Mouse (Mus musculus): ENCODE measurements around the gene Fkbp9.

Fkbp9 gene

DNA sequence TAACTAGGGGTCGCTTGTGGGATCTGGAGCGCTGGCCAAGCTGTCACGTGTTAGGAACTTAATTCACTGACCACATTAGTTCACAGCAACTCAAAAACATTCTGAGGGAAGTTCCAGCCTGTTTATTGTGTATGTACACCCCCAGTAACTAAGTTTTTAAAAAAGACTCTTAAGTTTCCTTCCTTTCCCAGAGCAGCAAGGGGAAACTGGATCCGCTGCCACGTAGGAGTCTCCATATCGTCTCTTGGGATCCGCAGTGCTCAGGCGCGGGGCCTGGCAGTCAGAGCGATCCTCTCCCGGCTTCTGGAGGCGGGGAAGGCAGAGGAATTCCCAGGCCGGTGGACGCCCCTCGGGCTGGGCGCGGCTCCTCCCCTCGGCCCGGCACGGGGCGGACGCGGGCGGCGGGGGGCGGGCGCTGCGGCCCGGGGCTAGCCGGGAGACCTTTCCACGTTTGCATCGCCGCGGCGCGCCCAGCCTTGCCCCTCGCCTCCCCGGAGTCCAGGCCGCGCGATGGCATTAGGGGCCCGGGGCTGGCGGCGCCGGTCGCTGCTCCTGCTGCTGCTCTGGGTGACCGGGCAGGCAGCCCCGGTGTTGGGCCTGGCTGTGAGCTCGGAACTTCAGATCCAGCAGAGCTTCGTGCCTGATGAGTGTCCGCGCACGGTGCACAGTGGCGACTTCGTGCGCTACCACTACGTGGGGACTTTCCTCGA lies at the start of gene Fkbp9:
TSS of gene Fkbp9 (plus strand) at position 363 of the 710 bp plus-strand sequence.
- peak; percentile 1 to 13 for DNase-seq

DNA sequence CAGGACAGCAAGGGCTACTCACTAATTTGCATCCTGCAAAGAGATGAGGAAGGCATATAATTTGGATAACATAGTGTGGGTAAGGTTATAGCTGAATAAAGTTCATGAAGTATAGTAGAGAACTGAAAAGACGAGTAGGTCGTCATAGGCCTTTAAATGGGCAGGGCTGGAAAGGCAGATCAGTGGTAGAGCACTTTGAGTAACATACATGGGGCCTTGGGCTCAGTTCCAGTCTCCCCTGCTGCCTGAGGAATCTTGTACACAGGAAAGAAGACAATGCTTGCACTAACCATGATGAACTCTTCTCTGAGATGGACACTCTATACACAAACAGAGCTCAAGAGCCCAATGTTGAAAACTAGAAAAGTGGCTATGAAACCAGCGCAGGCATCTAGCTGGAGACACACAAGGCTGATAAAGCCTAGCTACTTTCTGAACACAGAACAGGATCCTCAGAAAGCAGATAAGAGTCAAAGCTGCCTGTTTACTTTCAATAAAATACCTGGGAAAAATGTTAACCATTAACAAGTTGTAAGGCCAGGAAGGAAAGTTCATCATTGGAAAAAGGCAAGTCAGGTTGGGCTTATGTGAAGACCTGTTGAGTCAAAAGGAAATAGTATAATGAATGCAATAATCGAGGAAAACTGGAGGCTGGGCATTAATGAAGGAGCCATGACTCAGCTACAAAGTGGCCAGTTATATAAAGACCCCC lies 48.1 kb upstream of the Fkbp9 start:
- DNase-seq, result no peak

DNA sequence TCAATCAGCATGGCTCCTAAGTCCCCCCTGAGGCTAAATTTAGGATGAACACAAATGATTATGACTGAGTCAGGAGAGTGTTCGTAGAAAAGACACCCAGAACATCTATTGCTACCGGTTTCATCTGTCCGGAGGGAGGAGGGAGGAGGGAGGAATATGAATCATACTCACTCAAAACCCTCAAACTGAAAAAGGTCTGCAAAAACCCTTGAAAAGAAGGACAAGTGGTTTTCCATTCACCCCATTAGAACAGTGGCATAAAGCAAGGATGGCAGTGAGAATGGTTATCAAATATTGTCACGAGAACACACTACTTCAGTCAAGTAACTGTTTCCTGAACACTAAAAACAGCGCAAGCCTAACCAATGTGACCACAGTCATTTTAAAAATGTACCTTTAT lies 46.8 kb upstream of the Fkbp9 start:
- DNase-seq, result no peak

DNA sequence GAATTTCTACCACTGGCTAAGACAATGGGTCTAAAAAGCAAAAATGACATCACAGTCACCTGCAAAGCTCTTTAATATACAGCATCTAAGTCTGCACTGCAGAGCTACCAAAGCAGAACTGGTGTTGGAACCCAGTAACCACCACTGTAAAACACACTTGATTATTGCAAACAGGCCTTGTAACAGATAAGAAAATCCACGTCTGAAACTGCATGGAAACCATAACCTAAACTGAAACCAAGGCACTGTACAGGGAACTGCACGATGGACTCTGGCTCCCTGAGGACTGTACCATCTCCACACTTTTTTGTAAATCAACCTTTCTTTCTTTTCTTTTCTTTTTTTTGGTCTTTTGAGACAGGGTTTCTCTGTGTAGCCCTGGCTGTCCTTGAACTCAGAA lies 44.2 kb upstream of the Fkbp9 start:
- no peak for DNase-seq

DNA sequence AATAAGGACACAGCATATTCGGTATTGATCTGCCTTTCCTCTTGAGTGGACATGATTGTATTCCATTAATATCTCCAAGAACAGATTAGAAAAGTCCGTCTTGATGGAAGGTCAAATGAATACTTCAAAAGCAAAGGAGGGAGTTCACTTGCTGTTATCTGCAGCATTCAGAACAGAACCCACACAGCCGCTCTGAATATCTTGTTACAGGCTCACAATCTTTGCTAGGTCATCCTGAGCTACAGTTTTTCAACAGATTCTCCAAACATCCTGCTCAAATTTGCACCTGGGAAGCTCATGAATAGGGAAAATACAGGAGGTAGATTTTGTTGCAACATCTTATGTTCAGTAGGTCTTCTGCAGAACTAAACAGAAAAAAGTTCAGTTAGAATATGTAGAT lies 42.5 kb upstream of the Fkbp9 start:
- no peak for DNase-seq

DNA sequence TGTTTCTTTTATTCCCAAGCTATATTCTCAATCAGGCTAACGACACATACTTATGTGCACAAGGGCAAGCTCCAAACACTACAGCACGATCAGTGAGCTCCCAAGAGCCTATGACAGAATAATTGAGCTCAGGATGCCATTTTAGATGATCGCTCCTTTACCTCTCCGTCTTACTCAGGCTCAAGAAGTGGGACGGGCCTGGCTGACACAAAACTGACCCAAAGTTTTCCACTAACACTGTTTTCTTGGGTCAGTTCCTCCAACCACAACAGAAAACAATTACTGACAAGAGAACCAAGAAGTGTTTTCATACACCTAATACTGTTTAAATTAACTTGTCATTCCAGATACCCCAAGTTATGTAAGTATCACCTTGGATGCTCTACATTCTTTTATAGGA lies 37.0 kb upstream of the Fkbp9 start:
- DNase-seq, result no peak

DNA sequence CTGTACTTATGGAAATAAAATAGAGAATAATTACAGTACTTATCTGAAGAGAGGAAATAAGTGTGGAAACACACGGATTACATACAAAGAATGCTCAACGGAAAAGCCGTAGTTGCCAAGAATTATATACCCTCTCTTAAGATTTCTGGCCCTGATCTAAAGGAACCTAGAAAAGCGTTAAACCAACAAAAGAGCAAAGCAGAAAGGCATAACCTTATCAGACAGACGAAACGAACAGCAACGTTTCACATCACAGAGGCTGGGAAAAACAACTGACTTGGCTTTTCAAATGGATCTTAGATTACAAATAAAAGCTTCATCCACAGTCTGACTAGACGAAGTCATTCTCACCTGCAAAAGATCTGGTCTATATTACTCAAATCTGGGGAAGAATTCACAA lies 35.6 kb upstream of the Fkbp9 start:
- DNase-seq, result no peak

DNA sequence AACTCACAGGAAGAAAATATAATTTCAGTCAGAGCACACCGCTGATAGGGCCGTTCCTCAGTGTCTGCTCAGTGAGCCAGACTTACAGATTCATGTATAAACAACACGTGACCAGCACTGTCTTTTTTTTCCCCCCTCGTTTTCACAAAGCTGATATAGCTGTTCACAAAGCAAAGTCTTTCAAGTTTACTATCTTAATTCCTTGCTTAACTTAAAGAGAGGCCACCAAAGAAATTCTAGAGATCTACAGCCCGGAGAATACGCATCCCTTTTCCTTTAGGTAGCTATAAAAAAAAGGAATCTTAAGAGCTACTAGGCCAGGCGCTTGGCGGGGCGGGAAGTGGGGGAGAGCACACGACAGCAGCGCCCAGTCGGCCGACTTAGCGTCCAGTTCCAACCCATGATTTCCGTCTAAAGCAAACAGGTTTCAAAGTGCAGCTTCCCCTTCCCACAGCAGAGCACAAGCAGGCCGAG lies 35.2 kb upstream of the Fkbp9 start:
- peak; percentile 61 to 63 for DNase-seq

DNA sequence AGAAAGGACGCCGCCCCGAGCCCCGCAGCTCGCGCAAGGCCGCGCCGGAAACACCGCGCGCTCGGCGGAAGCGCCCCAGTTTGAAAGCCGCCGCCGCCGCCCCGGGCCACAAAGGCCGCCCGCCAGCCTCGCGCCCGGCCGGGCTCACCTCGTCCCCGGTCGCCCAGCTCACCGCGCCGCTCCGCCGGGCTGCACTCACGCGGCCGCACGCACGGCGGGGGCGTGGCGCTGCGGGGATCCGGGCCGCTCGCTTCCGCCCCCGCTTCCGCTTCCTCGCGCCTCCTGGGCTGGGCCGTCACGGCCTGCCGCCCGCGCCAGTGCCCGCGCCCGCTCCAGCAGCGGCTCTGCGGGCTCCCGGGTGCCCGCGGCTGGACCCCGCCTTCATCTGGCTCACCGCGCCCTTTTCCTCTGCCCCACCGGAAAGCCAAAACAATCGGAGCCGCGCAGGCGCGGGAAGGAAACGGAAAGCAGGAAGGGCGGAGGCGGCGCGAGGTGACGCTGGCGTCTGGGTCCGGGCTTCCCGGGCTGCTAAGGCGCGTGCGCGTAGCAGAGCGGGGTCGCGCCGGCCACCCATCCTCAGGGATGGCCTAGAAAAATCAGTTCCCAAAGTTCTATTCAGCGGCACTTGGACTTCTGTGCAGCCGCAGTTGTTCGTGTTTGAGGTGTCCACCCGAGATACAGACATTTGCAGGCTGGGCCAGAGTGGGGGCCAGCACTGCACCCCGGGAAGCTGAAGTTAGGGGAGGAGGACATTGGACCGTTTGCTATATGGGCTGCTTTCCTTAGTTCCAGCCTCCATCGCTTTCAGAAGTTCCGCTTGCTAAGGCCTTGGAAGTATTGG lies 34.3 kb upstream of the Fkbp9 start, which contains the start of gene Kbtbd2:
TSS of gene Kbtbd2 (minus strand) at position 503 of the 841 bp plus-strand sequence.
- peak; percentile 91 for DNase-seq

DNA sequence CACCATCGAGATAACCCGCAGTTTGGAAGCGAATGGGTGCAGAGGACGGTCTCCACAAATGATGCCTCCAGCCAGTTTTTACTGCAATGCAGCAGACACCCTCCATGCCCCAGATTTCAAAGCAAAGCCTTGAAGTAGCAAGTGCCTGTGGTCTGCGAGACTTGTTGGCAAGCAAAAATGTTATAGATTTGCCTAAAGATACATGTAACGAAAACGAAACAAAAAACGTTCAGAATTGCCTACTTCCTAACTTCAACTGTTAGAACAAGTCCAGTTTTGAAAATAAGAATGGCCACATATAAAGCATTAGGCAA lies 33.8 kb upstream of the Fkbp9 start:
- DNase-seq, result peak in 1 of 2 experiments; percentile 56

DNA sequence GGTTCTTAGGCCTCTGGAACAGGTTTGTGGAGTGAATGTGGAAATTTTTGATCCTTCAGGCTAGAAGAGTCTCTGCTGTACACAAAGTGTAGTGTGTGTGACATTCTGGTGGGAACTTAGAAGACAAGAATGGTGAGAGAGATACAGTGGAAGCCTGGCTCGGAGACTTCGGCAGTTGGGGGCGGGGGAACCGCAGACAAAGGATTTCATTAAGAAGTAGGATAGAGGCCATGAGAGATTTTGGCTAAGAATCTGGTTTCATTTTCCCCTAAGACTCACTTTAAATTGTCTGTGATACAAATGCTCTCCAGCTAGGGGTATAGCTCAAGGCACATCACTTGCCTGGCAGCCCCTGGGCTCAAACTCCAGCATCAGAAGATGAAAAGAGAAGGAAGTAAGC lies 26.8 kb upstream of the Fkbp9 start:
- no peak for DNase-seq

DNA sequence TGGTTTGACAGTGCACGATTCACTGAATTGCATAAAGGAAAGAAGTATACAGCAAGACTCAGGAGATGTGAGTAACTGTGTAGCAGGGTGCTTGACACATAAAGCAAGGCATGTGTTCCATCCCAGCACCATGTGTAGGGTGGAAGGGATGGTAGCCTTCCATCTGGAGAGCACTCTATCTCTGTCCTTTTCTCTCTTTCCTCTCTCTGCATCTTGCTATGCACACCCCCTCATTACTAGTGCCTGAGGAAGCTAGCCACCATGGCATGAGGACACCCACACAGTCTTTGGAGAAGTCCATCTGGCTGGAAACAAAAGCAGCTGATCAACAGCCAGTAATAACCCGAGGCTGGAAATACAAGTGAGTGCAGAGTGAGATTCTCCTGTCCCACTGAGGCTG lies 25.7 kb upstream of the Fkbp9 start:
- DNase-seq, result no peak

DNA sequence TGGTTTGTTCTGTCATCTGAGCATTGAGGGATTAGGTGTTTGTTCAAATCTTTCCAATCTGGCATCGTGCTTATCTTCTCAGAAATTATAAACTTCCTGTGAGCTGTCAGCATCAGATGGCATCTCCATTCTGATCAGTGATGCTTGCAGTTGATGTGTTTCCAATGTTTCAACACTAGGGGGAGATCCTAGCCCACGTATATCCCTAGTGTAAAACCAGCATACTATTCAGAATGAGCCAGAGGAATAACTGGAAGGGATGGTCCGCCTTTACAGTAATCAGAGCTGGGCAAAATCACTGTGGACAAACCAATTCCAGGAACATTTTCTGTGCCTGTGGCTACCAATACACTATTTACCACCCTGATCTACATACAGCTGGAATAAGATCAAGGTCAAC lies 23.2 kb upstream of the Fkbp9 start:
- DNase-seq, result peak; percentile 61 to 70

DNA sequence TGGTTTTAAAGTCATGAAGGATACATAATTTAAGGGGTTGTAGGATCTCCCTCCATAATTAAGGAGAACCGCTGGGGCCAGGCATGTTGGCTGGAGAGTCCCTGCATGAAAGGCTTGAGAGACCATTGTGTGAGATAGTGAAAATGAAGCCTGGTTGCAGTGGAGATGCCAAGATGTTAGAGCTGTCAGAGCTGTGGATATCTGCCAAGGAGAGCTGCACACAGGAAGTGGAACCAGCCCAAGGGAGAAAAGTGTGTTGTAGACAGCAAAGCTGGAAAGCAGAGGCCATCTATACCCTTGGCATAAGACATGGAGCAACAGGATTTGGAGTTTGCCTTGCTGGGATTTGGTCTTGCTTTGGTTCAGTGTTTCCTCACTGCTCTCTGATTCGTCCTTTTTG lies 18.5 kb upstream of the Fkbp9 start:
- no peak for DNase-seq

DNA sequence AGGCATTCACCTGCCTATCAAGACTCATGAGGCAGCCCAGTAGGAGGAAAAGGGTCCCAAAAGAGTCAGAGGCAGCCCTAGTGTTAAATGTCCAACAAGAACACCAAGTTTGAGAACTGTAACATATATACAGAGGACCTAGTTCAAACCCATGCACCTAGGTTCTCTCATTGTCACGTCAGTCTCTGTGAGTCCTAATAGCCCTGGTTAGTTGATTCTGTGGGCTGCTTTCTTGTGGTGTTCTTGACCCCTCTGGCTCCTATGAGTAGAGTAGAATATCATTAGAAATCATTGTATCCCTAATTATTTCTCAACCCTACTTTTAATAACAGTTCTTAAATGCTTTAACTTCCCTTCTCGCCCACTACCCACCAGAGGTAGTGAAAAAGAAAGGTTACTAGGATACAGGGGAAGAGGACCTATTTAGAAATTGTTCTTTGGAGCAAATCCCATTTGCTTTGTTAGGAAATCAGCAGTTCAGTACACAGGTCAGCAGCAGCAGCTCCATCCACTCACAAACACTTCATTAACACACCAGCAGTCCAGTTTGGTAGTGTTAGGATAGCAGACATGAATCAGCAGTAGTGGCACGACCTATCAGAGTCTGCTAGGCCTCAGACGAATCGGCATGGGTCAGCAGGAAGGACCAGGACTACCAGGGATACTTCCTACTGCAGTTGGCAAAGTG lies 13.3 kb upstream of the Fkbp9 start:
- DNase-seq, result no peak

DNA sequence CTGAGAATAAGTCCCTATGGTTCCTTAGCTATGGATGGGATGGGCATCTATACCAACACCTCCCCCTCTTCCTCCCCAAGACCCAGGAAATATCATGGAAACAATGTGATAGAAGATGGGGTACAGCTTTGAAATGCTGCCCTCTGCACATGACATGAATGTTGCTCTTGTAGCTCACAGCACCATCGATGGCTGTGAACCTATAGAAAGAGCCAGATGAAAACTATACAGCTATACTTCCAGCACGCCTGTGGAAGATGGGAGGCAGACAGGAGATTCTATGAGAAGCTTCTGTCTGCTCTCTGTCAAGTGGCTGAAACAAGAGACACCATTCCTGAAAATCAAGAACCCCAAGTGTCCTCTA lies 12.8 kb upstream of the Fkbp9 start:
- DNase-seq, result no peak

DNA sequence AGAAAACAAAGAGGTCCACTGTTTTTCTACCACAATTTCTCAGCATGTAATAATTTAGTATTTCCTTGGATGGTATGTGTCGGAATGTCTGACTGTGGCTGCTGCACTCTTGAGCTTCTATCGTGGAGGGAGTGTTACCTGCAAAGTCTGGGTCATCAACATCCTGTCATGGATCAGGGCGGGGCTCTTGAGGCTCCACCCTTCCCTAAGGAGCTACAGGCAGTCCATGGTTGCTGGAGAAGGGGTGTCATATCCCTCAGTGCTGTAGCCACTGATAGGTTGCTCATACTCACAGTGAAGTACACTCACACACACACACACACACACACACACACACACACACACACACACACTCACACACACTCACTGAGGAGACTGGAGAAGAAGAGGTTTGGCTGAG lies 6.2 kb upstream of the Fkbp9 start:
- DNase-seq, result no peak

DNA sequence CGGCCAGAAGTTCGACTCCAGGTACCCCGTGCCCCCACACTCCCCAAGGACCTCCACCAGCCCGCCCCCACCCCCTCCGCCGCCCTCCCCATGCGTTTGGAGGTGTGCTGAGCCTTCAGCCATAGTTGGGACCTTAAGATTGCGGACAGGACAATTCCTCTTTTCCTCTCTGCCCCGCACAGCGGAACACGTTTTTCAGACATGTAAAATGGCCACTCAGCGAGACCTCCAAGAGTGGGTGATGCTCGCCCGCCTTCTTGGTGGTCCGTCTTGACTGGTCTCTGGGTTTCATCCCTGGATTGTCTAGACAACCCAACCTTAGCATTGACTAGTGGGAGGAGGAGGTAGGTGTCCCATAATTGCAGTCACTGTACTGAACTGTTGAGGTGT lies 543 bp downstream of the Fkbp9 start:
- peak in 1 of 2 experiments; percentile 2 for DNase-seq

DNA sequence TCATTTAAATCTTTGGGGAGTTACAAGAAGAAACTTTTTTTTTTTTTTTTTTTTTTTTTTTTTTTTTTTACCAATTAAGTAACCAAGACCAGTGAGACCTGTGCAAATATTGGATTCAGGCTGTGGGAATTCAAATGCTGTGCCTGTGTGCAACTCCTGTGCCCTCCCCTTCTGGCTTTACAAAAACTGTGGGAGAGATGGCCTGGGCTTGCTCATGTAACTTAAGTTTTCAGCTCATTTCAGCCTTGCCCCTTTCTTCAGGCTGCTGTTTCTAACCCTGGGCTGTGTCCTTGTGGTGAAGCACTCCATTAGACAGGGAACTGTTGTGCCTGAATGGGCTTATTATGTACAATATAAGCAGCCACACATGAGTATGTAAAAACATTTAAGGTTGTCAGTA lies 971 bp downstream of the Fkbp9 start:
- no peak for DNase-seq

DNA sequence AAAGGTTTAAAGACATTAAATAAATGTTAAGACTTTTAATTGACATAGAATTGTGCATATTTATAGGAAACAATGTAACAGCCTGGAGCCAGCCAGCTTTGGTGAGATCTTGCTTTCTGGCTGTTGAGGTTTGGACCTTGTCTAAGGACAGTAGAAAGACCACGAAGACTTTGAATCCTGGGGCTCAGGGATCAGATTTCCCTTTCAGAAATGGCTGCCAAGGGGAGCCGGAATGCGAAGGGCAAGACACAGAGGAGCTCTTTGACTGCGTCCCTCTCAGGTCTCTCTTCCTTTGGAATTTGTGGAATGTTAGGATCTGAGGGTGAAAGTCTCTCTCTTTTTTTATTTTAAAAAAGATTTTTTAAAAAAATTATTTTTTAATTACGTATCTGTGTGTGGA lies 2.9 kb downstream of the Fkbp9 start:
- DNase-seq, result no peak

DNA sequence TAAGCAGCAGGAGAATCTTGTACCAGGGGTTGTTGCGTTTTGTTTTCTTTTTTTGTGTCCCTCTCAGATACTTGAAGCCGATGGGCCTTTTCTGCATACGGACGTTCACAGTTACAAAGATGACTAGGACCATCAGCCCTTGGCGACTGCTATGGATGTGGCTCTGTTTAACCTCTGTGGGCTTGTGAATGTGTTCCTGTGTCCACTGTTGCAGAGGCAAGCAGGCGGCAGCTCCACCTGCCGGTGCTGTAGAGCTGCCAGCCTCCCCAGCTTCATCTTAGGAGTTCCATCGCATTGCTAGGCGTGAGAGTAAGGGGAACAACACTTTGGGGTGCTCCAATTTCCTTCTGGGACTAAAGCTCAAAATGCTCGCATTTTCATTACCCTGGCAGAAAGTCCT lies 3.7 kb downstream of the Fkbp9 start:
- DNase-seq, result no peak

DNA sequence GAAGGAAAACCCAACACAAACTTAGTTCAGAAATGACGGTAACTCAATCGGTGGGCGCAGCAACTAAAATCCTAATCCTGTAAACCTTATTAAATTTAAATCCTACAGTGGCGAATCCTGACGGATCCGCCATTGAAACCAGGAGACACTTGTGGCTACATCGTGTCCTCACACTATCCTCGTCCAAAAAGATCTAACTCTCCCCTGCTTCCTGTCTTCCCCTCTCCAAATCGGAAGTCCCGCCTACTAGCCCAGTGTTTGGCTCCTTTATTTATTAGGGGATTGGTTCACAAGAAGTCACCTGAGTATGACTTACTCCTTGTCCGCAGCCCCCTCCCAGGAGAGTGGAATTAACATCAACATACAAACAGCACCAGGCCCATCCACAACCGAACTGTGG lies 5.3 kb downstream of the Fkbp9 start:
- no peak for DNase-seq

DNA sequence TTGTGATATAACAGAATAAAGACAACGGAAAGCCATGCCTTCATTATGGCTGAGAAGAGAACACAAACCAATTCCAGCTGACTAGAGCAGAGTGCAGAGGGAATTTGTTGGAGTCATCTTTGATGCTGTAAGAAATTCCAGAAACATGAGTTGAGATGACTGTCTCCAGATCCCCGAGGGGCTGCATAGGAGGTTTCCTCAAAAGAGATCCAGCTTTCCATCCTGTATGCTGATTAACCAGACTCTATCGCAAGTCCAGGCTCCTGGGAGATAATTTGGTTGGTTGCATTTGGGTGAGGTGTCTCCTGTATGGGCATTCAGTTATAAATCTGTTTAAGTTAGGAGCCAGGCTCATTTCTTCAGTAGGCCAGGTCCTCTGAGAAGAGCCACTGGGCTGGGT lies 5.8 kb downstream of the Fkbp9 start:
- no peak for DNase-seq

Data from B cell, adult 2 months (primary cell).